Mouse (Mus musculus) large intestine, adult 2 months (tissue): ENCODE measurements around the gene Ect2l. TPM values are rescaled to one million over a fixed set of nuclear protein-coding genes. Genes with fewer than 3 reads are reported as not detected.

Experiments used
- DNase-seq: peaks from one replicate; pipeline ENCODE4 v3.0.0-alpha.2; 2012; ENCODE audit warnings: low read depth, low spot score
- WGBS: fragments of 180-500 bp; shearing (Covaris S2); methylation state at CpG from one replicate; pipeline ENCODE4 v1.1.7; 2018; 5-methylcytosine and 5-hydroxymethylcytosine counted together
- polyA plus RNA-seq: library from polyadenylated mRNA; depleted of rRNA; stranded (reverse); fragments of >200 nt; gene quantifications from 2 replicates; pipeline ENCODE4 v1.2.3, GENCODE M21; 2012; rRNA removed

Ect2l gene
- polyA plus RNA-seq, 1 experiment, result not detected

DNA sequence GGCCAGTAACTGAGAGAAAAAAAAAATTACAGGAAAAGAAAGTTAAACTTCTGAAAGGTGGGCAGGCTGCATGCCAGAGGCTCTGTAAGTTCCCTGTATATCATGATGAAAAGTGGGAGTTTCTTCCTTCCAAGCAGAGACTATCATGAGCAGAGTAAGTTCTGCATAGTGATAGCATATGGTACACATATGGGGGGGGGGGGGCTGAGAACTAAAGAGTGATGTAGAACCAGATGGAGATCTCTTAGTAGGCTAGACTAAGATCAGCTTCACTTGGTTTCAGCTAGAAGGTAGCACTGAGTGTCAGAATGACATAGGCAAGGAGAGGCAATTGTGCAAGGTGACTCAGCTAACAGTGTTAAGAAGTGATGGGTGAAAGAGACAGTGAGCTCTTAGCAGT lies 99.8 kb downstream of the Ect2l start:
- no peak for DNase-seq

DNA sequence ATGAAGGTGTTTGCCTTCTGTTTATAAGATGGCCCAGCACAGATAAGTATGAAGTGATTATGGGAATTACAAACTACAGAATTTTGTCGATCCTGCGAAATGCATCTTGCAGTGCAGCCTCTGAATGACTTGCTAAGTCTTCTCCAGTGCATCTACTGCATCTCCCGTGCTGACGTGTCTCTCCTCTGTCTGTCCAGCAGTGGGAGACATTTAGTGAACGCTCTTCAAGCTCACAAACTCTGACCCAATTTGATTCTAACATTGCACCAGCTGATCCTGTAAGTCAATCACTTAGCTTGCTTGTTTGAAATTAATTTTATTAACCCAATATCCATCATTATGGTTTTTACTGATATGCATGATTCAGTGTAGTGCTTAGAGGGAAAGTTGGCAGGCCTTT lies 103.2 kb downstream of the Ect2l start:
- WGBS, result 69% methylated on average over 5 of the region's 5 CpGs
- DNase-seq, result no peak

DNA sequence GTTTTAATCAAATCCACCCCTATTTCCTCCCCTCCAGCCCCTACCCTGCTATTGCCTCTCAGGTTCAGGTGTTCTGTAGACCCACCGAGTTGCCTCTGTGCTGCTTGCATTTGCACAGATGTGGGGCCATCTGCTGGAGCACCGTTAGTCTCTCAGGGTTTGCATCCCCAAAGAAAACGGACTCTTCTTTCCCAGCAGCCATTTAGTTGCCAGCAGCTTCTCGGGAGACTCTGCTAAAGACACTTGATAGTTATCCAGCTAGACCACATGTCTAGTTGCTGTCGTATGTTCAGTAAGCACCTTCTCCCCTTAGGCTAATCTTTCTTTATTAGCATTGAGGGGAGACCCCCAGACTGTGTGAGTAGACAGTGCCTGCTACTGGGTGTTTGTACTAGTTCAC lies 108.5 kb downstream of the Ect2l start:
- WGBS, result 78% methylated on average over 5 of the region's 5 CpGs
- no peak for DNase-seq

DNA sequence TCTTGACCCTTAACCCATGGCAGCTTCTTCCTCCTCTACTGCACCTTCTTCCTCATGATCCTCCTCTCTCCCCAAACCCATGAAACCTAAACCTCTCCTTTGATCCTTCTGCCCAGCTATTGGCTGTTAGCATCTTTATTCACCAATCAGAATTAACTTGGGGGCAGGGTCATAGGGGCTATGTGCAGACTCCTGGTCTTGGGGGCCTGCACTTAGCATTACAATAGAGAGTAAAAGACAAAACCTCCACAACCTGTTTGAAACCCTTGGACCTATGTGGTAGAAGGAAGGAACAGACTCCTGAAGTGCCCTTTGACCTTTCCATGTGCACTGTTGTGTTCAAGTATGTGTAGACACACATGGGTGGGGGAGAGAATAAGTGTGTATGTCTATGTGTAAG lies 120.0 kb downstream of the Ect2l start:
- DNase-seq, result no peak

DNA sequence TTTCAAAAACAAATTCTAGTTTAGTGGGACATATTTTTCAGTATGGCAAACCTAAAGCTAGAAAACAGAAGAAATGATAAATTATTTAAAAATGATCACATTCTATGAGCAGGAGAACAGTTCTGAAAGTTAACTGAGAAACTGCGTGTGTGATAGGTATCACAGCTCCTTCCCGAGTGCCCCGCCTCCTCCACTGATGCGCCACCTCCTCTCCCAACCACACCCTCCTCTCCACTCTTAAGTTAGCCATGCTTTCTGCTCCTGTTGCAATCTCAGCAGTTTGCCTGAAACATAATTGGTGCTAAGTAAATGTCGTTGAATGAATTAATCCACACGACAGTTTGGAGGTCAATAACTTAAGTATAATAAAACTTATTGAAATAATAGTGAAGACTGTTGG lies 127.9 kb downstream of the Ect2l start:
- no peak for DNase-seq
- WGBS, result 74% methylated on average over 6 of the region's 6 CpGs

DNA sequence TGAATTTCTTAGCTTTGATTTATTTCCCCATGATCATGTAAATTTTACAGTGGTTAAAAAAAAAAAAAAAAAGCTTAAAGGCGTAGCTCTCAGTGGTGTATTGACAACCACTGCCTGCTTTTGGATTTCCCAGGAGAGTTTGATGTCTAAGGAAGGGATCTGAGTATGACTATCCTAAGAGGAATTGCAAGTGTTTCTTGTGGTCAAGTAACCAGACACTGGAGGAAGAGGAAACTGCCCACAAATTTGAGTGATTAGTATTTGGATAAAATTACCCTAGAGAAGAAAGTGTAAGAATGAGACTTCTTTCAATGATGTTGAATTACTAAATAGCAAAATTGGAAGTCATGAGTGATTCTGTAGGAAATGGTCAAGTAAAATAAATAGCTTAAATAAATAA lies 129.2 kb downstream of the Ect2l start:
- 80% methylated on average over 1 of the region's 1 CpGs for WGBS
- no peak for DNase-seq

Other genes with a start within 250 kb of the Ect2l start
- gene Abracl, start 187.6 kb downstream of the Ect2l start, polyA plus RNA-seq, result 17.3 and 23.6 TPM in 2 replicates
- 22.1 and 25.5 TPM in 2 replicates for gene Reps1, start 155.0 kb downstream of the Ect2l start, polyA plus RNA-seq
- gene Ccdc28a, start 24.1 kb upstream of the Ect2l start, polyA plus RNA-seq, result 25.0 and 40.3 TPM in 2 replicates
- gene Nhsl1, start 108.1 kb upstream of the Ect2l start, polyA plus RNA-seq, result 20.9 and 45.0 TPM in 2 replicates